Mouse (Mus musculus): ENCODE results near the gene Olfr1097.

Olfr1097 gene

DNA sequence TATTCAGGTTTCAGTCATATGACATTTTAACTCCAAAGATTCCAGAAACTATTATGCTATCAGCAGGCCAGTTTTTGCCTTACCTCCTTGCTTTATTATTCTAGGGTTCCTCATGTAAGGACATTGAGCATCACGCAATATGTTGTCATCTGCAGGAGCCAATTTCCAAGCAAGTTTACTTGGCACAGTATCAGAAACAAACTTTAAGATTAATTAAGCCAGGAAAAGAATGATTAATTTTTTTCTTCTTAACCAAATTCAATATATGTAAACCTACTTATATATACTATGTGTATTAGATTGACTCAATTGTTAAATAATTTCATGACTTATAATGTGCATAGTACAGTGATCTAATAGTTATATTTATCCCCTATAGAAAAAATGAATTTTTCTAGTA lies at the start of gene Olfr1097:
Gene Olfr1097 (minus strand): TSS at position 101 of the 400 bp plus-strand sequence.
- DNase-seq = no peak

DNA sequence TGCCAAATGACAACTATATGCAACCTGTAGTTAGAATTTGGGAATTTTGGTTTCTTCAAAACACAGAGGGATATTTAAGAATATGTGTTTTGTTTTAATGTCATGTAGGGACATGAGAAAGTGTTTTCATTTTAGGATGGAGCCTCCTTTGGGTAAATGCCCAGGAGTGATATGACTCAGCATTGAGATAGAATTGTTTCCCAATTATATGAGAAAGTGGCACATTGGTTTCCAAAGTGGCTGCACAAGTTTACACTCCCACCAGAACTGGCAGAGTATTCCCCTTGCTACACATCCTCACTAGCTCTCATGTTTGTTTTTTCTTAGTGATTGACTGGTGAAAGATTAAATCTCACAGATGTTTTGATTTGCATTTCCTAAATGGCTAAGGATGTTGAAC lies 34.5 kb upstream of the Olfr1097 start:
- DNase-seq = no peak

DNA sequence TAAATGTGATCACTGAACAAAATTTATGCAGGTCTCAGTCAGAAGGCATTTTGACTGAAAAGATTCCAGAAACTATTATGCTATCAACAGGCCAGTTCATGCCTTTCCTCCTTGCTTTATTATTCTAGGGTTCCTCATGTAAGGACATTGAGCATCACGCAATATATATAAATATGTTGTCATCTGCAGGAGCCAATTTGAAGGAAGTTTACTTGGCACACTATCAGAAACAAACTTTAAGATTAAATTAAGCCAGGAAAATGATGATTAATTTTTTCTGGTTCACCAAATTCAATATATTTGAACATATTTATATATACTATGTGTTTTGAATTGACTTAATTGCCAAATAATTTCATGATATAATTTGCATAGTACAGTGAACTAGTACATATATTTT lies 32.4 kb upstream of the Olfr1097 start, which contains the start of gene Olfr1098:
Gene Olfr1098 (minus strand): TSS at position 101 of the 400 bp plus-strand sequence.
- DNase-seq = no peak

DNA sequence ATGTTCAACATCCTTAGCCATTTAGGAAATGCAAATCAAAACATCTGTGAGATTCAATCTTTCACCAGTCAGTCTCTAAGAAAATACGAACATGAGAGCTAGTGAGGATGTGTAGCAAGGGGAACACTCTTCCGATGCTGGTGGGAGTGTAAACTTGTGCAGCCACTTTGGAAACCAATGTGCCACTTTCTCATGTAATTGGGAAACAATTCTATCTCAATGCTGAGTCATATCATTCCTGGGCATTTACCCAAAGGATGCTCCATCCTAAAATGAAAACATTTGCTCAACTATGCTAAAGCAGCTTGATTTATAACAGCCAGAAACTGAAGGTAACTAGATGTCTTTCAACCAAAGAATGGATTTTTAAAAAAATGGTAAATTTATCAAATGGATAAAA lies 13.6 kb upstream of the Olfr1097 start:
- DNase-seq = no peak

DNA sequence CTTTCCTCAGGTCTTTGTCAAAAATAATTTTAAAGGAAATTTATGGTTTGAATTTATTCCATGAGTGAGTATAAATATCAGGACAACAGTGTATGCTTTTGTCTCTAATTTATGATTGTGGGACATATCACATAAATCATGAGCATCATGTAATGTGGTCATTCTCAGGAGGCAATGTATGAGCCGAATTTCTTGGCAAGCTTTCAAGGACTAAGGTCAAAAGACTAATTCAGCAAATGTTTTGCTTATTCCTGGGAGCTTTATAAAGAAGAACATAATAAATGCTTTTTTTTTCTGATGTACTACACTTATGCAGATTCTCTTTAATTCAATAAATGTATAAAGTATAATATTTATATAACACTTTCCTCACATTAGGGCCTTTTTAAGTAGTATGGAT lies 17.3 kb downstream of the Olfr1097 start, which contains the start of gene Gm13723:
Gene Gm13723 (minus strand): TSS at position 101 of the 400 bp plus-strand sequence.
- DNase-seq = no peak

DNA sequence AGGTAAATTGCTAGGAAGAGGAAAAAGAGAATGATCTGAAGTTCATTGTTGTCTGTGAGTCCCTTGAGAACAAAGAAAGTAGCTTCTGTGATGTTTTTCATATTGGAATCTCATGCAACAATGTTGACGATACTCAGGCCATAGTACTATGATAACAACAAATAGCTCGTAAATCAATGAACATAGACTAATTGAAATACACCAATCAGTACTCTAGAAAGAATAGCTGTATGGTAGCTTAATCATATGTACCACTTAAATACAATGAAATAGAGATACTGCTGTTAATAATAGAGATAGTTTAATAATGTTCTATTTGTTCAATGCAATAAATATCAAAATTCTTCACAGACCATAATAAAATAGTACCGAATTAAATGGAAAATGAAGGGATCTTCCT lies 40.4 kb downstream of the Olfr1097 start, which contains the start of gene Olfr1095:
Gene Olfr1095 (minus strand): TSS at position 101 of the 400 bp plus-strand sequence.
- DNase-seq = no peak
